Mouse (Mus musculus) heart, adult 2 months (tissue): ENCODE data around the gene Gigyf2. TPM values are rescaled to one million over a fixed set of nuclear protein-coding genes. Genes with fewer than 3 reads are reported as not detected.

Experiments
- DNase-seq, 2 experiments: peaks; one replicate each; pipeline ENCODE4 v3.0.0; 2021
- H3K27ac ChIP-seq: fragments of 200-600 bp; 2 replicates; pipeline ENCODE4 v1.8.1; 2022
- H3K27me3 ChIP-seq: fragments of 200-500 bp; 2 replicates; pipeline ENCODE4 v1.6.1; 2012; ENCODE audit warnings: mild to moderate bottlenecking, low read length, inconsistent platforms, mixed read lengths; ENCODE audit not compliant: control insufficient read depth, insufficient read depth
- H3K36me3 ChIP-seq: fragments of 200-500 bp; 2 replicates; pipeline ENCODE4 v1.6.1; 2012; ENCODE audit warnings: low read length, inconsistent platforms; ENCODE audit not compliant: control insufficient read depth, insufficient read depth
- H3K4me1 ChIP-seq: fragments of 200-500 bp; 2 replicates; pipeline ENCODE4 v1.6.1; 2011; ENCODE audit warnings: low read length; ENCODE audit not compliant: control insufficient read depth, insufficient read depth
- H3K4me3 ChIP-seq: fragments of 200-600 bp; 2 replicates; pipeline ENCODE4 v1.8.1; 2022
- H3K79me2 ChIP-seq: fragments of 200-500 bp; replicated peaks from 2 replicates; pipeline ENCODE4 v1.6.1; 2012; ENCODE audit warnings: mild to moderate bottlenecking, inconsistent platforms, low read length, moderate library complexity, mixed read lengths; ENCODE audit not compliant: control insufficient read depth, insufficient read depth
- H3K9ac ChIP-seq: fragments of 200-500 bp; 2 replicates; pipeline ENCODE4 v1.6.1; 2012; ENCODE audit warnings: low read depth, mild to moderate bottlenecking, control low read depth, inconsistent platforms, low read length, mixed read lengths
- CTCF ChIP-seq: fragments of 200-600 bp; IDR thresholded peaks from 2 replicates; pipeline ENCODE4 v1.8.1; 2022; ENCODE audit warnings: antibody characterized with exemption, mild to moderate bottlenecking, moderate library complexity
- EP300 ChIP-seq: fragments of 200-500 bp; IDR thresholded peaks from 2 replicates; pipeline ENCODE4 v1.6.1; 2011; ENCODE audit warnings: low read depth, low read length, control low read depth; ENCODE audit not compliant: insufficient read depth
- POLR2A ChIP-seq: fragments of 200-500 bp; IDR thresholded peaks from 2 replicates; pipeline ENCODE4 v1.6.1; 2011; ENCODE audit warnings: mild to moderate bottlenecking, low read depth, low read length, control low read depth; ENCODE audit not compliant: insufficient read depth
- WGBS: fragments of 180-500 bp; shearing (Covaris S2); methylation state at CpG from one replicate; pipeline ENCODE4 v1.1.7; 2018; 5-methylcytosine and 5-hydroxymethylcytosine counted together
- intact Hi-C: fragments of 180-260 bp; cut with DNase I; formaldehyde crosslinking; loops from one replicate; pipeline ENCODE4 v1.15.1; 2025
- polyA plus RNA-seq: library from polyadenylated mRNA; depleted of rRNA; stranded (reverse); fragments of >200 nt; gene quantifications from 2 replicates; pipeline ENCODE4 v1.2.3, GENCODE M21; 2012; rRNA removed
- total RNA-seq, 2 experiments: library from RNA; stranded (reverse); gene quantifications; 2 replicates each; pipeline ENCODE4 v1.2.3; 2021

Gigyf2 gene
- total and polyA plus RNA-seq, 3 experiments, result 19.3 to 47.7 (median 47.4) TPM

DNA sequence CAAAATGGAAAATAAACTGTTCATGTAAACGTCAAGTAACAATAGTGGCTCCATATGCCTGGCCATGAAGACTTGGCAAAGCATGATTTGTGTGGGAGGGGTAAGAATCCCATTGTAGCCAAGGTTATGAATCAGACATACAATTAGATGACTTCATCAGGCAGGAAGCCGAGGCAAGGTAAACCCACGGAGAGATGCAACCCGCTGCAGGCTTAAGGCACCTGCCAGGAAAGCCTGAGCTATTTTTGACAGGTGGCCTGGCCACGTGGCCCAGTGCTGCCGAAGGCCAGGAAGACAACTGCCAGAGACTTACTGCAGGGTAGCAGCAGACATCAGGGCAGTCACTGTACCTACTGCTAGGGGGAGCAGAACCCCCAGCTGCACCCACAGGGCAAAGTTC lies 159.6 kb downstream of the Gigyf2 start:
- no peak overlapping the region for H3K9ac ChIP-seq
- no peak overlapping the region for H3K27ac ChIP-seq
- no peaks in the 10 kb centered on the region for H3K79me2 ChIP-seq
- TF ChIP-seq EP300, result no peak
- TF ChIP-seq CTCF, result 0 out of 2 replicates have a peak, but pooled peaks have one; percentile 4
- intact Hi-C loops, result no loop called here
- H3K4me3 ChIP-seq, result no peak overlapping the region
- no peaks in the 10 kb centered on the region for H3K36me3 ChIP-seq
- WGBS, result 21% methylated on average over 6 of the region's 6 CpGs
- DNase-seq, result peak in 1 of 2 experiments; percentile 36
- no peaks in the 10 kb centered on the region for H3K4me1 ChIP-seq
- no peaks in the 10 kb centered on the region for H3K27me3 ChIP-seq

DNA sequence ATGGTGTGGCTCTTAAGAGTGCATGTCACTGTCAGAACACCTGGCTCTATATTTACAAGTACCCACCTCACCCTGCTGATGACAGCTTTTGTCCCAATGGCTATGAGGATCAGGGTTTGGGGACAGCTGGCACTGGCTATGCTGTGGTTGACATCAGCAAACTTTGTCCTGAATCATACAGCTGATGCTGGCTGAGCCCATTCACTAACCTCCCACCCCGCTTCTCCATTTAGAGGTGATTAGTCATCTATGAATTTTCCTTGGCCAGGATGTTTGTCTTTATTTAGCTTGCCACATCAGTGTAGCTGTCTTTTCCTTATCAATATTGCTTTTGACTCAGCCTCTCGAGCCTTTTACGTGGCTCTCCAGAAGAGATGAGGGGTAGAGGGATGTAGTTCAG lies 165.5 kb downstream of the Gigyf2 start:
- Histone ChIP-seq H3K27me3 (no peaks in the 10 kb centered on the region), H3K4me1 (no peaks in the 10 kb centered on the region), H3K36me3 (no peaks in the 10 kb centered on the region), H3K4me3 (no peak overlapping the region), H3K9ac (no peak overlapping the region), H3K79me2 (no peaks in the 10 kb centered on the region), H3K27ac (no peak overlapping the region)
- whole genome bisulfite sequencing, result 37% methylated on average over 3 of the region's 3 CpGs
- intact Hi-C loops, result no loop called here
- DNase-seq, result no peak
- no peak for TF ChIP-seq EP300
- no peak for TF ChIP-seq POLR2A
- TF ChIP-seq CTCF, result no peak

DNA sequence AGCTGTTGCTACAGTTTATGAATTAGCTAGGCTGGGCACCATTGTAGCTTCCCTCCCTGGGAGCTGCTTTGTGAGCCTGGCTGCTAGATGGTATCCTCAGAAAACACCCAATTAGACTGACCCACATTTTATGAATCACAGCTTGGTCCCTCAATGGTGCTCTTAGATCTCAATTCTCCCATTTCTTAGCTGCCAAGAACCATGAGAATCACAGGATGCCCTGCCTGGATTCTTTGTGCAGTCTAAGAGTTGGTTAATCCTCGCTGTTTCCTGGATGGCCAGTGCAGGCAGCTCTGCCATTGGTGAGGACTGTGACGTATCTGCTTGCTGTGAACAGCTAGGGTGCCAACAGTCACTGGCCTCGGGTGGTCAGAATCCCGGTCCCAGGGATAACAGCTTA lies 166.7 kb downstream of the Gigyf2 start:
- Histone ChIP-seq H3K9ac (no peak overlapping the region), H3K36me3 (no peaks in the 10 kb centered on the region), H3K79me2 (no peaks in the 10 kb centered on the region), H3K27ac (no peak overlapping the region), H3K4me3 (no peak overlapping the region), H3K4me1 (no peaks in the 10 kb centered on the region), H3K27me3 (no peaks in the 10 kb centered on the region)
- WGBS, result 64% methylated on average over 4 of the region's 4 CpGs
- intact Hi-C loops, result no loop called here
- TF ChIP-seq CTCF (no peak), EP300 (no peak), POLR2A (no peak)
- no peak for DNase-seq

Other genes starting within 250 kb of the Gigyf2 start
- gene Alppl2, start 237.1 kb upstream of the Gigyf2 start, total RNA-seq, result not detected
- gene Alppl2, start 237.1 kb upstream of the Gigyf2 start, polyA plus RNA-seq, result not detected in 2 replicates
- not detected for gene Alpi, start 225.4 kb upstream of the Gigyf2 start, total RNA-seq
- gene Alpi, start 225.4 kb upstream of the Gigyf2 start, polyA plus RNA-seq, result 0.06 TPM in 1 of 2 replicates, not detected in the other
- gene Akp3, start 202.0 kb upstream of the Gigyf2 start, total RNA-seq, result not detected
- 0.06 TPM in 1 of 2 replicates, not detected in the other for gene Akp3, start 202.0 kb upstream of the Gigyf2 start, polyA plus RNA-seq
- not detected for gene Ecel1, start 170.5 kb upstream of the Gigyf2 start, total RNA-seq
- gene Ecel1, start 170.5 kb upstream of the Gigyf2 start, polyA plus RNA-seq, result 0.09 and 0.31 TPM in 2 replicates
- not detected for gene Prss56, start 143.7 kb upstream of the Gigyf2 start, total RNA-seq
- not detected in 2 replicates for gene Prss56, start 143.7 kb upstream of the Gigyf2 start, polyA plus RNA-seq
- gene Chrnd, start 136.4 kb upstream of the Gigyf2 start, total RNA-seq, result not detected
- gene Chrnd, start 136.4 kb upstream of the Gigyf2 start, polyA plus RNA-seq, result not detected in 2 replicates
- not detected for gene Chrng, start 122.3 kb upstream of the Gigyf2 start, total RNA-seq
- gene Chrng, start 122.3 kb upstream of the Gigyf2 start, polyA plus RNA-seq, result not detected in 2 replicates
- gene Eif4e2, start 113.1 kb upstream of the Gigyf2 start, total RNA-seq, result 10 to 100 TPM; 44.1 to 47.2 TPM
- gene Eif4e2, start 113.1 kb upstream of the Gigyf2 start, polyA plus RNA-seq, result 25.8 and 37.2 TPM in 2 replicates
- 1 to 10 TPM; 3.1 to 5.1 TPM for gene Efhd1, start 62.6 kb upstream of the Gigyf2 start, total RNA-seq
- 6.6 and 12.3 TPM in 2 replicates for gene Efhd1, start 62.6 kb upstream of the Gigyf2 start, polyA plus RNA-seq
- not detected for gene Kcnj13, start 67.7 kb downstream of the Gigyf2 start, total RNA-seq
- gene Kcnj13, start 67.7 kb downstream of the Gigyf2 start, polyA plus RNA-seq, result 0.29 TPM in 1 of 2 replicates, not detected in the other
- gene Snorc, start 143.3 kb downstream of the Gigyf2 start, total RNA-seq, result not detected
- 1.6 TPM in 1 of 2 replicates, not detected in the other for gene Snorc, start 143.3 kb downstream of the Gigyf2 start, polyA plus RNA-seq
- not detected for gene Neu2, start 182.9 kb downstream of the Gigyf2 start, total RNA-seq
- gene Neu2, start 182.9 kb downstream of the Gigyf2 start, polyA plus RNA-seq, result 0.27 TPM in 1 of 2 replicates, not detected in the other
- under 1 TPM; 0.23 to 0.32 TPM for gene Ngef, start 246.9 kb downstream of the Gigyf2 start, total RNA-seq
- gene Ngef, start 246.9 kb downstream of the Gigyf2 start, polyA plus RNA-seq, result 0.53 and 0.70 TPM in 2 replicates